Mouse (Mus musculus) neural tube, embryonic 14.5 days (tissue): Measurements from ENCODE around the gene Msh5. TPM values are rescaled to one million over a fixed set of nuclear protein-coding genes. Genes with fewer than 3 reads are reported as not detected.
"Not testable (repeated sequence)": the region's sequence is repeated elsewhere in the genome, so short reads cannot be mapped to it uniquely, and the experiment has no call there.

Source experiments
- ATAC-seq: fragments of 200-750 bp; cut with Nextera tagmentation; 2 replicates; pipeline ENCODE4 v1.8.0; 2017; ENCODE audit warnings: low read depth, mild to moderate bottlenecking, moderate TSS enrichment, moderate library complexity
- H3K27ac ChIP-seq: fragments of 300-500 bp; sonication (generic); 2 replicates; pipeline ENCODE4 v1.5.1; 2014; ENCODE audit warnings: low read depth, mild to moderate bottlenecking, control low read depth, low read length, moderate library complexity, mixed read lengths
- H3K27me3 ChIP-seq: fragments of 300-500 bp; sonication (generic); 2 replicates; pipeline ENCODE4 v1.6.1; 2014; ENCODE audit warnings: low read length; ENCODE audit not compliant: control insufficient read depth, insufficient read depth
- H3K36me3 ChIP-seq: fragments of 300-500 bp; sonication (generic); 2 replicates; pipeline ENCODE4 v1.6.1; 2014; ENCODE audit warnings: low read length, mixed read lengths; ENCODE audit not compliant: control insufficient read depth, insufficient read depth
- H3K4me1 ChIP-seq: fragments of 300-500 bp; sonication (generic); 2 replicates; pipeline ENCODE4 v1.6.1; 2014; ENCODE audit warnings: low read length; ENCODE audit not compliant: control insufficient read depth, insufficient read depth
- H3K4me2 ChIP-seq: fragments of 300-500 bp; sonication (generic); 2 replicates; pipeline ENCODE4 v1.6.1; 2014; ENCODE audit warnings: mild to moderate bottlenecking, low read depth, low read length, control low read depth
- H3K4me3 ChIP-seq: fragments of 300-500 bp; sonication (generic); 2 replicates; pipeline ENCODE4 v1.5.1; 2014; ENCODE audit warnings: low read depth, low read length, control low read depth, mixed read lengths
- H3K9ac ChIP-seq: fragments of 300-500 bp; sonication (generic); replicated peaks from 2 replicates; pipeline ENCODE4 v1.6.1; 2014; ENCODE audit warnings: low read depth, mild to moderate bottlenecking, control low read depth, low read length, mixed read lengths
- H3K9me3 ChIP-seq: fragments of 300-500 bp; sonication (generic); 2 replicates; pipeline ENCODE4 v1.6.1; 2016; ENCODE audit warnings: low read length; ENCODE audit not compliant: control insufficient read depth
- WGBS: fragments of 180-500 bp; shearing (Covaris S2); extraction: QIAGEN DNeasy Blood & Tissue Kit; methylation state at CpG from one replicate; pipeline ENCODE4 v1.1.7; 2014; 5-methylcytosine and 5-hydroxymethylcytosine counted together
- polyA plus RNA-seq: library from polyadenylated mRNA; unstranded; fragments of >200 nt; fragmentation: Nextera tagmentation; extraction: Ambion mirVana; gene quantifications from 2 replicates; pipeline ENCODE4 v1.2.1, GENCODE M21; 2014

The Msh5 gene
- polyA plus RNA-seq, 1 experiment from 2014 or later: 2.2 TPM

DNA sequence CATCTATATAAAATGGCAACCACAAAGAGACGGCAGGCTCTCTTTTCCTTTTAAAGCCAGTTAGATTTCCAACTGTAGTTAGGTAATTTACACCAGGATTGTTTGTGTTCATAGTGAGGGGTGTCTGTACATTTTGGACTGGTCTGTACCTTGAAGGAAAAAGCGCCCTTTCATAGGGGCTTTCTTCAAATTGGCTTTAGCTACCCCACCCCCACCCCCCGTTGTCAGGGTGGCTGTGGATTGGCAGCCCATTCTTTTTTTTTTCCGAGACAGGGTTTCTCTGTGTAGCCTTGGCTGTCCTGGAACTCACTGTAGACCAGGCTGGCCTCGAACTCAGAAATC, 49.4 kb downstream of the Msh5 start:
- H3K9ac ChIP-seq: no peak overlapping the region
- no peaks in the 10 kb centered on the region for H3K36me3 ChIP-seq
- H3K9me3 ChIP-seq: no peaks in the 10 kb centered on the region
- no peak overlapping the region for H3K27ac ChIP-seq
- ATAC-seq: no peak
- peaks cover 4% of the 10 kb centered on the region for H3K4me1 ChIP-seq
- no peak overlapping the region for H3K4me2 ChIP-seq
- no peaks in the 10 kb centered on the region for H3K27me3 ChIP-seq
- H3K4me3 ChIP-seq: no peak overlapping the region
- 84% methylated on average over 5 of the region's 5 CpGs for WGBS

DNA sequence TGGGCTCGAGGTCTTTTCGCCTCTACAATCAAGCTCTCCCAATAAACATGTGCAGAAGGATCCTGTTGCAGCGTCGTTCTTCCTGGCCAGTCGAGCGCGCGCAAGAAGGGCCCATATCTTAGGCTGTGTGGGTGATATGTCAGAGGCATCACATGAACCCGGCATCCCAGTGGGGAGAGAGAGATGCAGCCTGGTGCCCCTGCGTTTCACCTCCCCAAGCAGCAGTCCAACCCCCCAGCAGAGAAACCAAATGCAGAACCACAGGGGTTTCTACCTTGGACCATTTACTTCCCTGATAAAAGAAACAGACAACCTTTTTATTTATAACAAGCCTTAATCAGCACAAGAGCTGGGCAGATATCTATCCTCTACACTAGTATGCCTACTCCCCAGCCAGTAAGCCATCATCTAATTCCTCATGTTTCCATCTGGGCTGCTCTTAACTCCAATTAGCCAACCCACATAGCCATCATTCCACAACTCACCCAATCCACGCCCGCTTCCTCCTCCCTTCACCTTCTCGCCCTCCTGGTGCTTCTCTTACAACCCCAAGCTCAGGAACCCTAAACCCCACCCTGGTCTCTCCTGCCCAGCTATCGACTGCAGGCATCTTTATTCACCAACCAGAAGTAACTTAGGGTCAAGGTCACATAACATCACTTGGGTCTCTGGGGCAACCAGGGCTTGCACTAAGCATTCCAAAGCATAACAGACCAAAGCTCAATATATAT, 50.0 kb downstream of the Msh5 start:
- no peak overlapping the region for H3K4me2 ChIP-seq
- H3K36me3 ChIP-seq: no peaks in the 10 kb centered on the region
- no peak for ATAC-seq
- no peak overlapping the region for H3K27ac ChIP-seq
- no peak overlapping the region for H3K4me3 ChIP-seq
- H3K9me3 ChIP-seq: no peaks in the 10 kb centered on the region
- 86% methylated on average over 12 of the region's 14 CpGs for WGBS
- no peaks in the 10 kb centered on the region for H3K27me3 ChIP-seq
- no peaks in the 10 kb centered on the region; the same call in 1 of the 2 replicates for H3K4me1 ChIP-seq
- no peak overlapping the region for H3K9ac ChIP-seq

DNA sequence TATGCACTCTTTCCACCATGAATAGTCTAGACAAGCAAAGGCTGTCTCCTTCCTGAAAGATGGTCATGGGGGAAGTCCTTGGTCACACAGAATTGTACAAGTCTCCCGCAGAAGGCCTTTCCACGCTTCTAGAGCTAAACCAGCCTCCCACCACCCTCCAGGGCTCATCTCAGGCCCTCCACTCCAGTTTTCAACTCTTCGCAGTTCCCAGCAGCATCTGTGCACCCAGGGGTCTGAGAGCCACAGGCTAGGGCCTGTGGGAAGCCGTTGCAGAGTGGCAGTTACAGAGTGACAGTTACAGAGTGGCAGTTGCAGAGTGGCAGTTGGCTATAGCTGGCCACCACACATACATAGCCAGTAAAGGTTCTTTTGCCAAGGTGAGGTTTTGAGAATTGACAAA, 50.6 kb downstream of the Msh5 start:
- H3K9me3 ChIP-seq, H3K36me3 ChIP-seq, ATAC-seq, H3K4me3 ChIP-seq, H3K27me3 ChIP-seq, H3K4me2 ChIP-seq, H3K4me1 ChIP-seq, H3K9ac ChIP-seq, H3K27ac ChIP-seq: not testable (repeated sequence)
- 91% methylated on average over 4 of the region's 4 CpGs for WGBS

DNA sequence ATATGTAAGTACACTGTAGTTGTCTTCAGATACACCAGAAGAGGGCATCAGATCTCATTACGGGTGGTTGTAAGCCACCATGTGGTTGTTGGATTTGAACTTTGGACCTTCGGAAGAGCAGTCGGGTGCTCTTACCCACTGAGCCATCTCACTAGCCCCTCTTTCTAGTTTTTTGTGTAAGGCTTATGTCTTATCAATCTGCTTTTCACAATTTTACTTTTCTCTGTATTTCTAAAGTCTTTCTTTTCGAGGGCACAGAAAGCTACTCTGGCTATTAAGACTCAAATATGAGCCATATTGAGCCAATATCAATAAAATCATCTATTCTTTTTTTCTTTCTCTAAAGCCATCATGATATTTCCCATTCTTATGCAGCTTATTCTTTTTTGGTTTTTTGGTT, 51.4 kb downstream of the Msh5 start:
- H3K27ac ChIP-seq, H3K27me3 ChIP-seq, H3K4me3 ChIP-seq, H3K36me3 ChIP-seq, H3K4me2 ChIP-seq, H3K9me3 ChIP-seq, H3K9ac ChIP-seq, ATAC-seq, H3K4me1 ChIP-seq: not testable (repeated sequence)
- 95% methylated on average over 4 of the region's 4 CpGs for WGBS

DNA sequence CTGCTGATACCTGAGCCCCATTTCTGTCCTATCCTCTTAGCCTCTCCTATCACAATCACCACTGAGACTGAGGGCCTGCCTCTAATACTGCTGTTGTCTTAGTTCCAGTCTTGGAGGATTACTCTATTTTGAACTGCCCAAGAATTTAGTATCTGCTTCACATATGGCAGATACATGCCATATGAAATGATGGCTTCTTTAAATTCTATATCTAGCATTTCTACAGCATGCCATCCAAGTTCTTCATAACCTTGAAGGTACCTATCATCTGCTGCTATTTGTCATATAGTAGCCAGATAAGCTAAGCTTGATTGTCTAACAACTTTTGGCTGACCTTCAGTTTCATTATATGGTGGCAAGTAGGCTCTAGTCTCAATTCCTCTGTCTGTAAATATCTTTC, 51.8 kb downstream of the Msh5 start:
- no peaks in the 10 kb centered on the region for H3K9me3 ChIP-seq
- H3K27ac ChIP-seq: no peak overlapping the region
- ATAC-seq: no peak
- H3K27me3 ChIP-seq: no peaks in the 10 kb centered on the region
- H3K4me1 ChIP-seq: no peaks in the 10 kb centered on the region
- no peak overlapping the region for H3K4me2 ChIP-seq
- no peaks in the 10 kb centered on the region for H3K36me3 ChIP-seq
- H3K4me3 ChIP-seq: no peak overlapping the region
- H3K9ac ChIP-seq: no peak overlapping the region

DNA sequence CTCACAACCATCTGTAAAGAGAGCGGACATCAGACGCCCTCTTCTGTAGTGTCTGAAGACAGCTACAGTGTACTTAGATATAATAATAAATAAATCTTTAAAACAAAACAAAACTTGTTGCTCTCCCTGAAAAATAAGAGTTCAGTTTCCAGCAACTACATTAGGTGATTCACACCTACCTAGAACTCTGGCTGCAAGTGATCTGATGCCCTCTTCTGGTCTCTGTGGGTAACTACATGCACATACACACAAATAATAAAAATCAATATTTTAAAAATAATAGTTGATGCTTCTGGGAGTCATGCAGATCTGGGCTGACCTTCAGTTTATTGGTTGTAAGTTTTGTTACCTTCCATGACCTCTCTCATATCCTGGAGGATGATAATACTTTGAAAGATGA, 62.3 kb downstream of the Msh5 start:
- Histone ChIP-seq H3K4me3 (no peak overlapping the region), H3K36me3 (peaks cover 8% of the 10 kb centered on the region), H3K9me3 (no peaks in the 10 kb centered on the region), H3K27me3 (no peaks in the 10 kb centered on the region), H3K4me1 (peaks cover 13% of the 10 kb centered on the region; the same call in 1 of the 2 replicates), H3K9ac (no peak overlapping the region), H3K27ac (no peak overlapping the region), H3K4me2 (no peak overlapping the region)
- ATAC-seq: no peak
- WGBS: 80% methylated on average over 2 of the region's 2 CpGs

DNA sequence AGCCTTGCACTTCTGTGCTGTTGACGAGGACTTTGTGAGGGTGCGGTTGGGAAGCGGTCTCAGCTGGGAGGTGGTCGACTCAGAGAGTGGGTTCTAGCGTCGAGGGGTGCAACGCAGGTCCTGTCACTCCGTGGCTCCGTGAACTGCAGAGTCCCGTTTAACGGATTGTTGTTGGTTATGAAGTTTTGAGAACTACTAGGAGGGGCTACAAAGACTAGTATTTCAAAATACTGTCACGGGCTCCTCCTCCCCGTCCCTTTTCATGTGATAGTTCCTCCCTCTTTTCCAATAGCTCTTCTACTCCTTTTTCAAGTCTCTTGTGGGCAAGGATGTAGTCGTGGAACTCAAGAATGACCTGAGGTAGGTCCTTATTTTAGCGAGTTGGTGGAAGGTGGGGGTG, 64.2 kb downstream of the Msh5 start:
- ATAC-seq: no peak
- Histone ChIP-seq H3K4me3 (peak overlapping the region; percentile 80), H3K27me3 (no peaks in the 10 kb centered on the region), H3K4me2 (peak overlapping the region; percentile 97), H3K4me1 (peaks cover 13% of the 10 kb centered on the region; the same call in 1 of the 2 replicates), H3K36me3 (peaks cover 8% of the 10 kb centered on the region), H3K9me3 (no peaks in the 10 kb centered on the region), H3K9ac (peak overlapping the region; percentile 81), H3K27ac (peak overlapping the region; percentile 97; the same call in 1 of the 2 replicates)
- under 1% methylated on average over 15 of the region's 15 CpGs for WGBS

DNA sequence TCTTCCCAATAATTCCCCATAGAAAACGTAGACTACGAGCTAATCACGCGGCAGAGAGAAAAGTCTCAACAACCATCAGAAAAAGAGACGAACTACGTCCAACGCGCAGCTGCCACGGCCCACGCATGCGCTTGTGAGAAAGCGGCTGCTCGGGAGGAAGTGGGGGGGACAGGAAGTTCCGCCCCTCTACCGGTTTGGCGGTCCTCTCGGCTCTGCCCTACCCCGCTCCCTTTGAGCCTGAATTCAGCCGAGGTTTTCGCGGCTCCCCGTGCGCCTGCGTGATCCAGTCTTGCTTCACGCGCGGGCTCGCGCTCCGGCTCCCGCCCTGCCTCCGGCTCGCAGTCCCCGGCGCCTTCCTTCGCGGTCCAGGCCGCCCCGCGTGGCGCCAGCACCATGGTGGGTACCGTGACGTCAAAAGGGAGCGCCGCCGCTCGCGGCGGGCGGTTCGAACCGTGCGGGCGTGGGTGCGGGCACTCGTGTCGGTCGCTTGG, 64.8 kb downstream of the Msh5 start, which contains the start of gene Lsm2:
Lsm2 (plus strand) TSS at position 173 of the 491 bp plus-strand sequence.
- H3K9ac ChIP-seq: peak within 1 kb of the TSS; percentile 81
- ATAC-seq: peak; percentile 95
- peaks cover 8% of the 10 kb centered on the region for H3K36me3 ChIP-seq
- H3K27me3 ChIP-seq: no peaks in the 10 kb centered on the region
- H3K4me3 ChIP-seq: peak within 1 kb of the TSS; percentile 80
- H3K9me3 ChIP-seq: no peaks in the 10 kb centered on the region
- H3K4me1 ChIP-seq: peaks cover 13% of the 10 kb centered on the region; the same call in 1 of the 2 replicates
- H3K27ac ChIP-seq: peak within 1 kb of the TSS; percentile 97
- under 1% methylated on average over 58 of the region's 58 CpGs for WGBS
- H3K4me2 ChIP-seq: peak within 1 kb of the TSS; percentile 97

DNA sequence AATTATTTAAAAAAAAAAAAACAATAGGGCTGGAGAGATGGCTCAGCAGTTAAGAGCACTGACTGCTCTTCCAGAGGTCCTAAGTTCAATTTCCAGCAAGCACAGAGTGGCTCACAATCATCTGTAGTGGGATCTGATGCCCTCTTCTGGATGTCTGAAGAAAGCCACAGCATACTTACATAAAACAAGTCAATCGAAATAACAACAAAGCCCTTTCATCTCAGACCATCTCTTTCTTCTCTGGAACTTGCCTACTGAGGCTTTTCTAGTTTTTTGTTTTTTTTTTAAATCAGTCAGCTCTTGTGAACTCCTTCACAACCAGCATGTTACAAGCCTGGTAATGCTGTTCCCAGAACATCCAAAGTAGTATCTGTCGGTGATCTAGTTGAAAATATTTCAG, 65.9 kb downstream of the Msh5 start:
- H3K4me3 ChIP-seq: peak overlapping the region; percentile 80
- no peaks in the 10 kb centered on the region for H3K27me3 ChIP-seq
- H3K4me1 ChIP-seq: peaks cover 13% of the 10 kb centered on the region; the same call in 1 of the 2 replicates
- H3K9ac ChIP-seq: no peak overlapping the region; the same call in 1 of the 2 replicates
- peak overlapping the region; percentile 97 for H3K4me2 ChIP-seq
- H3K9me3 ChIP-seq: no peaks in the 10 kb centered on the region
- no peak overlapping the region for H3K27ac ChIP-seq
- ATAC-seq: no peak
- 17% methylated on average over 2 of the region's 2 CpGs for WGBS
- no peaks in the 10 kb centered on the region for H3K36me3 ChIP-seq
